Mouse (Mus musculus) hindbrain, embryonic 16.5 days (tissue): ENCODE results near the gene Vax1. TPM values are rescaled to one million over a fixed set of nuclear protein-coding genes. Genes with fewer than 3 reads are reported as not detected.

Experiments
- ATAC-seq: fragments of 200-750 bp; cut with Nextera tagmentation; 2 replicates; pipeline ENCODE4 v1.8.0; 2017; ENCODE audit warnings: moderate TSS enrichment, moderate library complexity
- H3K27ac ChIP-seq: fragments of 300-500 bp; sonication (generic); 2 replicates; pipeline ENCODE4 v1.5.1; 2014; ENCODE audit warnings: low read depth, mild to moderate bottlenecking, control low read depth, low read length, moderate library complexity
- H3K27me3 ChIP-seq: fragments of 300-500 bp; sonication (generic); replicated peaks from 2 replicates; pipeline ENCODE4 v1.6.1; 2014; ENCODE audit warnings: low read length; ENCODE audit not compliant: control insufficient read depth, insufficient read depth
- H3K36me3 ChIP-seq: fragments of 300-500 bp; sonication (generic); 2 replicates; pipeline ENCODE4 v1.6.1; 2014; ENCODE audit warnings: mild to moderate bottlenecking, low read length, moderate library complexity, mixed read lengths; ENCODE audit not compliant: control insufficient read depth, insufficient read depth
- H3K4me1 ChIP-seq: fragments of 300-500 bp; sonication (generic); 2 replicates; pipeline ENCODE4 v1.6.1; 2014; ENCODE audit warnings: low read depth, low read length; ENCODE audit not compliant: control insufficient read depth, insufficient read depth
- H3K4me2 ChIP-seq: fragments of 300-500 bp; sonication (generic); 2 replicates; pipeline ENCODE4 v1.6.1; 2014; ENCODE audit warnings: mild to moderate bottlenecking, low read length, control low read depth, moderate library complexity
- H3K4me3 ChIP-seq: fragments of 300-500 bp; sonication (generic); 2 replicates; pipeline ENCODE4 v1.5.1; 2014; ENCODE audit warnings: mild to moderate bottlenecking, low read length, control low read depth, moderate library complexity
- H3K9ac ChIP-seq: fragments of 300-500 bp; sonication (generic); 2 replicates; pipeline ENCODE4 v1.6.1; 2014; ENCODE audit warnings: low read depth, mild to moderate bottlenecking, control low read depth, low read length, moderate library complexity
- H3K9me3 ChIP-seq: fragments of 300-500 bp; sonication (generic); 2 replicates; pipeline ENCODE4 v1.6.1; 2014; ENCODE audit warnings: mild to moderate bottlenecking, low read length, moderate library complexity; ENCODE audit not compliant: control insufficient read depth
- WGBS: fragments of 180-500 bp; shearing (Covaris S2); extraction: QIAGEN DNeasy Blood & Tissue Kit; methylation state at CpG from one replicate; pipeline ENCODE4 v1.1.7; 2014; 5-methylcytosine and 5-hydroxymethylcytosine counted together
- polyA plus RNA-seq: library from polyadenylated mRNA; unstranded; fragments of >200 nt; fragmentation: Nextera tagmentation; extraction: Ambion mirVana; gene quantifications from 2 replicates; pipeline ENCODE4 v1.2.1, GENCODE M21; 2015

Vax1 gene
- polyA plus RNA-seq, 1 experiment from 2014 or later, result not detected

GRCm38 (mm10) chr19:59133202-59133601, 36.7 kb downstream of the Vax1 start:
- H3K27me3 ChIP-seq, result no peaks in the 10 kb centered on the region; the same call in 1 of the 2 replicates
- 10% methylated on average over 11 of the region's 11 CpGs for WGBS
- ATAC-seq, result no peak
- no peaks in the 10 kb centered on the region for H3K36me3 ChIP-seq
- H3K9ac ChIP-seq, result no peak overlapping the region
- no peak overlapping the region for H3K4me2 ChIP-seq
- no peak overlapping the region for H3K4me3 ChIP-seq
- no peaks in the 10 kb centered on the region for H3K9me3 ChIP-seq
- peaks cover 6% of the 10 kb centered on the region for H3K4me1 ChIP-seq
- no peak overlapping the region for H3K27ac ChIP-seq

GRCm38 (mm10) chr19:59129671-59130070, 40.2 kb downstream of the Vax1 start:
- no peaks in the 10 kb centered on the region for H3K36me3 ChIP-seq
- H3K9me3 ChIP-seq, result no peaks in the 10 kb centered on the region
- no peak overlapping the region for H3K4me2 ChIP-seq
- 45% methylated on average over 2 of the region's 2 CpGs for WGBS
- H3K27me3 ChIP-seq, result no peaks in the 10 kb centered on the region; the same call in 1 of the 2 replicates
- no peak for ATAC-seq
- no peak overlapping the region for H3K9ac ChIP-seq
- no peak overlapping the region for H3K4me3 ChIP-seq
- H3K27ac ChIP-seq, result no peak overlapping the region
- H3K4me1 ChIP-seq, result peaks cover 6% of the 10 kb centered on the region

- ATAC-seq, result no peak
- no peaks in the 10 kb centered on the region for H3K9me3 ChIP-seq
- peaks cover 6% of the 10 kb centered on the region for H3K4me1 ChIP-seq
- H3K27ac ChIP-seq, result no peak overlapping the region
- H3K36me3 ChIP-seq, result no peaks in the 10 kb centered on the region
- H3K9ac ChIP-seq, result no peak overlapping the region
- H3K4me2 ChIP-seq, result no peak overlapping the region
- no peak overlapping the region for H3K4me3 ChIP-seq
- no peaks in the 10 kb centered on the region; the same call in 1 of the 2 replicates for H3K27me3 ChIP-seq
- WGBS, result 71% methylated on average over 8 of the region's 8 CpGs
Observed at GRCm38 (mm10) chr19:59128531-59129204, 41.2 kb downstream of the Vax1 start.

GRCm38 (mm10) chr19:59127424-59127823, 42.4 kb downstream of the Vax1 start:
- Histone ChIP-seq H3K9ac (no peak overlapping the region), H3K4me3 (no peak overlapping the region), H3K4me2 (no peak overlapping the region), H3K4me1 (no peaks in the 10 kb centered on the region), H3K27me3 (no peaks in the 10 kb centered on the region; the same call in 1 of the 2 replicates), H3K36me3 (no peaks in the 10 kb centered on the region), H3K9me3 (no peaks in the 10 kb centered on the region), H3K27ac (no peak overlapping the region)
- 87% methylated on average over 3 of the region's 3 CpGs for WGBS
- no peak for ATAC-seq

Other genes starting within 250 kb of the Vax1 start
- 2.1 and 2.2 TPM in 2 replicates for gene Eno4, start 226.6 kb downstream of the Vax1 start, polyA plus RNA-seq
- 62.6 and 73.1 TPM in 2 replicates for gene Hspa12a, start 226.4 kb downstream of the Vax1 start, polyA plus RNA-seq
- 57.0 and 59.3 TPM in 2 replicates for gene Shtn1, start 94.0 kb downstream of the Vax1 start, polyA plus RNA-seq
- gene Kcnk18, start 49.2 kb upstream of the Vax1 start, polyA plus RNA-seq, result 0.05 and 0.11 TPM in 2 replicates
- 18.1 and 20.3 TPM in 2 replicates for gene Slc18a2, start 90.8 kb upstream of the Vax1 start, polyA plus RNA-seq
- 2.1 and 9.4 TPM in 2 replicates for gene Rps12-ps3, start 152.2 kb upstream of the Vax1 start, polyA plus RNA-seq
- gene Pdzd8, start 175.7 kb upstream of the Vax1 start, polyA plus RNA-seq, result 8.4 and 9.4 TPM in 2 replicates